Mouse (Mus musculus) spleen, adult 10 weeks (tissue): ENCODE results near the gene Kmt2b. TPM values are rescaled to one million over a fixed set of nuclear protein-coding genes. Genes with fewer than 3 reads are reported as not detected.

ENCODE experiments used
- polyA plus RNA-seq: library from polyadenylated mRNA; stranded (reverse); fragments of 350-450 nt; fragmentation: Illumina TruSeq; extraction: RNeasy Lipid Tissue Mini Kit (QIAGEN cat#74804); gene quantifications from one replicate; pipeline ENCODE4 v1.2.3, GENCODE M21; 2015; ENCODE audit warnings: low replicate concordance; ENCODE audit not compliant: insufficient read depth

Gene Kmt2b
- polyA plus RNA-seq = 45.0 TPM

DNA sequence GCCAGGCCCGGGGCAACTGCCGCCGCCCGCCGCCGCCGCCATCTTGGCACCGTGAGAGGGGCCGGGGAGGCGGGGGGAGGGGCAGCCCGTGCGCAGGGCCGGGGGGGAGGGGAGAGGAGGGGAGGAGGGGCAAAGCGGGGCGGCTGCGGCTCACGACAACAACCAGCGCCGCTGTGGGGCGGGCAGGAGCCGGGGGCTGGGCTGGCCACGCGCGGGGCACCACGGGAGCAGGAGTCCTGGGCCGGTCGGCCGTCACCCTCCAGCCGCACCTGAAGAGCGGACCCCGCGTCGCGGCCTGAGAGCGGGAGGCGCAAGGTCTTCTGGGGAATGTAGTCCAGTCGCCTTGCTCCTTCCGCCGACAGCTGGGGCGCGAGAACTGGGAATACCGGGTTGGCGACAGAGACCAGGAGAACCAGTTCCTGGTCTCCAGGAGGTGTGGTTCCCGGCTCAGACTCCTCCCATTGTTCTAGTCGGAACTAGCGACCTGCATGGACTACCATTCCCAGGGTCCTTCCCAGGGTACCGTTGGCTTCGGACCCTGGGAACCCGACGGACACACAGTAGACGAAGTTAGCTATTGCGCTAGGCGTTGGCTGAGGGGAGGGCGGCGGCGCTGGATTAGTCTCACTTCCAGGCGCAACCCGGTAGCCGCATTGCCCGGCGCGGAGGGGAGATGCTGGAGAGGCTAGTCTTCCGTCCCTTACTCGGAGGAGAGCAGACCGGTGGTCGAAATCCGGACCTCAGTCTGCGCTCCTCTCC is at the start of gene Kmt2b:
TSS of gene Kmt2b (minus strand) at position 51 of the 759 bp plus-strand sequence.

DNA sequence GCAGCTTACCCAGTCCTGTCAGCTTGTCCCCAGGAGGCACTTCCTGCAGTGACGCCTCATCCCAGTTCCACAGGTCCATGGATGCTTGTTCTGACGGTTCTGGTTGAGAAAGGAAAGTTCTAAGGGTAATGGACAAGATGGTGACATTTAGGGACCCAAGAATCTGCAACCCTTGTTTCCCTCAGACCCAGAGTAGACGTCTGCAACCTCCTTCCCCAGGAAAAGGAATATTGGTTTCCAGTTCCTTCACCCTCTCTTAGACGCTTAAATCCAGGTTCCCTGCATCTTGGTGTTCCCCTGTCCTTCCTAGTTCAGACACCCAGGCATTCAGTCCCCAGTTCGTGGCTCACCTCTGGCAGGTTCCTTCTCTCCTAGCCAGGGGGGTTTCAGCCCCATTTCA is 47.2 kb upstream of the Kmt2b start, which contains the start of gene Etv2:
TSS of gene Etv2 (minus strand) at position 101 of the 400 bp plus-strand sequence.

DNA sequence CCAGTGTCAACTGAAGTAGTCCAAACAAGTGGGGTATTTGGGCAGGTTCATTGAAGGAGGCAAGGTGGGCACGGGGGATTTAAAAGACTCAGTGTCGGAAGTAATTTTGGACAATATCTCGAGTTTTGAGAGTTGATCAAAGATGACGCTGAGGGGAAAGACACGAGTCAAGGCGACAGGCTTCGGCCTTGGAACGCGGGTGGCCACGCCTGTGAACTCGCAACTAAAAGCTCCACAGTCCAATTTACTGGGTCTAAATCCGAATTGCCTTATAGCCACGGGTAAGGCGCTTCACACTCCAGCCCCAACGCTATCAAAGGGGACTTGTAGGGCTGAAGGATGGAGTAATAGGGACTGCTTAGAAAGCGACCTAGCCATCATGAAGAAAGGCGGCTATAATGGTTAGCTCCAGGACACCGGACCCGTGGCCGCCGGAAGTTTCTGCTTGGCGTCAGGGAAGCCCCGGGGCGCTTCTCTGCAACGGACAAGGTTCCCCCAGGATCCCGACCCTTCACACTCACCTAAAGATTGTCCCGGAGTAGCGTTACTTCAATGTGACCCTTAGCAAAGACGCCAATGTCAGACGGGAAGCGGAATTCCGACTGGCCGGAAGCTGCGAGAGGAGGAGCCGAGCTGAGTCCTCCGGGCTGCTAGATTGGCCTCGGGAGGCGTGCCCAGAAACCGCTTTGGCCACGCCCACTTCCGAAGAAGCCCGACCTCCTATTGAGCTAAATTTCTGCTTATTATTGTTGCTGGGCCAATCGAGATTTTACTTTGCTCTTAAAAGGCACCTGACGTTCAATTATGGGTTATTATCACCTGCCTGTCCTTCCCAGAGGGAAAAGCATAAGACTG is 37.2 kb upstream of the Kmt2b start, which contains the start of gene Cox6b1:
TSS of gene Cox6b1 (minus strand) at position 622 of the 855 bp plus-strand sequence.

DNA sequence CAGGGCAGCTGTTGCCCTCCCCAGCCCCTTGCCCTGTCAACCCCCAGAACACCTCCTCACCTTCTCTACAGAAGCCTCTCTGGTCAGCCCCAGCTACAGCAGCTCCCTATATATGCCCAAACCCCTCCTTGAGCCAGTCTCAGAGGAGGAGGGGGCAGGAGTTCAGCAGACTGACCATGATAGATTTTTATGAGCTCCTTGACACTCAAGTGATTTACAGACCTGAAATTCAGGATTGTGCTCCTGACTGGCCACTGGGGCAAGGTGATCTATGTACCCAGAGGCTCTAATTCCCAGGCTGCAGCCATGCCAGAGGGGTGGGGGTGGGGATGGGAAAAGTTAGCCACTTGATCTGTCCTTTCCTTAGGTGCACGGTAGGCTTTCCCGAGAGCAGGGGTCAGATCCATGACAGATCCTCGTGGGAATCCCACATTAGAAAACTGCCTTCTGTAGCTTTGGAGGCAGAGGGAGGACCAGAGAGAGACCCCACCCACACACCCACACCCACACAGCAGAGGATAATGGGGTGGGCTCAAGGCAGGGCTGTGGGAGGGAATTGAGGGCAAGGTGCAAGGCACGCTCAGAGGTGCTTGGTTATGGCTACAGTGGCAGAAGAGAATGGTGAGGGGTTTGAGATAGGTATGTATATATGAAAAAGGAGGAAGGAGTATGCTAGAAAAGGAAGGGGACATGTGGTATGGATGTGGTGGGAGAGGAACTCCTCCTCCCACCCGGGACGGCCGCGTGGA is 24.3 kb upstream of the Kmt2b start, which contains the start of gene Upk1a:
TSS of gene Upk1a (minus strand) at position 194 of the 749 bp plus-strand sequence.

DNA sequence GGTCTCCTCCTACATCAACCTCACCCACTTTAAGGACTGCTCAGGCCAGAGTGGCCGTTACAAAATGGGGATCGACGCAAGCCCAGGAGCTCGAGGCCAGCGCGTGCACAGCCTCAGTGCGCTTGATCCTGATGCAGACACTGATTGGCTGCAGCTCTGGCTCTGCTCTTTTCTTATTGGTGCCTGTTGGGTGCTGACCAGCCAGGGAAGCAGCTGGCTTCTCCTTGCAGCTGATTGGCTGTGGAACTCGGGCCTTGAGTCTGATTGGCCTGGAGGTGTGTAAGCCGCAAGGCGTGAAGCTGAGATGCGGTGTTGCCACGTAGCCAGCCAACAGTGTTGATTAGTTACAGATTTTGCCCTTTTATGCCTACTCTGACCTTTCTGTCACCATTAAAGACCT is 10.3 kb upstream of the Kmt2b start, which contains the start of gene Zbtb32:
TSS of gene Zbtb32 (minus strand) at position 124 of the 400 bp plus-strand sequence.

DNA sequence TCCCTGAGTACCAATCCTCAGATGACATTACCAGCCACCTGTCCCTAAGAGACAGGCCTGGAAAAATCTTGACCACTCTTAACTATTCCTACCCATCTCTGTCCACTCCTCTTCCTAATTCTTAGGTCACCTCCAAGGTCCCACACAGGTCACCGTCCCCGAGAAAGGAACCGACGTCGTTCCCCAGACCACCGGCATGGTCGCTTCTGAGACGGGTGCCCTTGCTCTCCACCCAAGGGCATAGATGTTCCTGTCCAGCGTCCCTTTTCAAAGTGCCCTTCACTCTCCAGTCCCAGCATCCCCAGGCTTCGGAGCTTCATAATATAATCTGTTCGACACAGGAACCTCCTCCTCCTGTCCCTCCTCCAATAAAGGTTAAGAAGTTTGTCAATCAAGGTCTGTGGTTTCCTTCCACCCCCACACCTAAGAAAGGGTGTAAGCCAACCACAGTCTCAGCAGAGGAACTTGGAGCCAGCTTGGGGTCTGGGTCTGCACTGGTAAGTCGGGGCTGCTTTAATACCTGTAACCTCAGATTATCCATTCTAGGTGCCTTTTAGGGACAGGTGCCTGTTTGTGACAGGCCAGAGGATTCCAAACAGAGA is 23.5 kb downstream of the Kmt2b start, which contains the start of gene Igflr1:
TSS of gene Igflr1 (plus strand) at position 458 of the 602 bp plus-strand sequence.

DNA sequence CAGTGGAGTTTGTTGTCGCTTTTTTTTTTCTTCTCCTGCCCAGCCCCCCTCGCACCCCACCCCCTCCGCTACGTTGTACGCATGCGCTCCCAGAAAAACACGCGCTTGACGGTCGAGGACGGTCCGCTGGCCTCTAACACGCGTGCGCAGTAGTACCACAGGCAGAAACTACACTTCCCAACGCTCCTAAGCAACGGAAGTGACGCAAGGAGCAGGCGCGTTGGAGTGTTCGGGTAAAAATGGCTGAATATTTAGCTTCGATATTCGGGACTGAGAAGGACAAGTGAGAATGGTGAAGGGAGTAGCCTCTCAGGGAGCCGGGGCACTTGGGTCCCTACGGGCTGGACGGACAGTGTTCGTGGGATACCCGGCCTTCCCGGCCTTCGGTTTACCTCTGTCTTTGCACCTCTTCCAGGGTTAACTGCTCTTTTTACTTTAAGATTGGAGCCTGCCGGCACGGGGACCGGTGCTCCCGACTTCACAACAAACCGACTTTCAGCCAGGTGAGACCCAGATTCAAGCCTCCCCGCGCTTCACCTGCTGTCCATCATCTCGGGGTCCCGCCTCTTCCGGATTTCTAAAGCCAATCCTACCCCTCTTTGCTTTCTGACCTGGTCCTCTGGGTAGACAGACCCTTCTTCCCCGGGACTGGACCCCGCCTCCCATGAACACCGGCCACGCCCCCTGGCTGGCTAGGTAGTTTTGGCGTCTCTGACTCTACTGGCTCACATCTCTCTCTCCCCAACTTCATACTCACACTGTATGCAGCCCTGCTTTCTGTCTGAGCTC is 25.2 kb downstream of the Kmt2b start, which contains the start of the genes U2af1l4, Gm49396 and Psenen:
TSS of gene U2af1l4 (plus strand) at position 185 of the 789 bp plus-strand sequence.
TSS of gene Gm49396 (plus strand) at position 228 of the 789 bp plus-strand sequence.
TSS of gene Psenen (minus strand) at position 511 of the 789 bp plus-strand sequence.

DNA sequence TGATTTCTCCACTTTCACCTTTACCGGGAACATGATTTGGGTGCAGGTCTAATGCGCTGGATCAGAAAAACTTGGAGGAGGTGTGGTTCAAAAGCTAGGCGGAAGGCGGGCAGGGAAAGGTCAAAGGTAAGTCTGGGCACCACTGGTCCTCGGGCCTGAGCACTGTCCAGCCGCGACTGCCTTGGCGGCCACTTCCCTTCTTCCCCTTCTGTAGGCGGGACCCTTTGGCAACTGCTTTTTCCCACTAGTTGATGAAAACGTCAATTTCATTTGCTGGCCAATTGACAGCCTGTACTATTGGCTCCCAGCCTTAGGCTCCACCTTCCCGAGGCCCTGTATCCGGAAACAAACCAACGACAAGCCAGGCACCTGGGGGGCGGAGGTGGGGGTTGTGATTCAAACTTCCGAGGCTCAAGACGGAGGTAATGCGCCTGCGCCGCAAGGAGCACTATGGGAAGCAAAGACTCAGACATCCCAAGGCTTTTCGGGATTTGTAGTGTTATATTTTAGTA is 29.0 kb downstream of the Kmt2b start, which contains the start of gene Lin37:
TSS of gene Lin37 (minus strand) at position 396 of the 512 bp plus-strand sequence.

DNA sequence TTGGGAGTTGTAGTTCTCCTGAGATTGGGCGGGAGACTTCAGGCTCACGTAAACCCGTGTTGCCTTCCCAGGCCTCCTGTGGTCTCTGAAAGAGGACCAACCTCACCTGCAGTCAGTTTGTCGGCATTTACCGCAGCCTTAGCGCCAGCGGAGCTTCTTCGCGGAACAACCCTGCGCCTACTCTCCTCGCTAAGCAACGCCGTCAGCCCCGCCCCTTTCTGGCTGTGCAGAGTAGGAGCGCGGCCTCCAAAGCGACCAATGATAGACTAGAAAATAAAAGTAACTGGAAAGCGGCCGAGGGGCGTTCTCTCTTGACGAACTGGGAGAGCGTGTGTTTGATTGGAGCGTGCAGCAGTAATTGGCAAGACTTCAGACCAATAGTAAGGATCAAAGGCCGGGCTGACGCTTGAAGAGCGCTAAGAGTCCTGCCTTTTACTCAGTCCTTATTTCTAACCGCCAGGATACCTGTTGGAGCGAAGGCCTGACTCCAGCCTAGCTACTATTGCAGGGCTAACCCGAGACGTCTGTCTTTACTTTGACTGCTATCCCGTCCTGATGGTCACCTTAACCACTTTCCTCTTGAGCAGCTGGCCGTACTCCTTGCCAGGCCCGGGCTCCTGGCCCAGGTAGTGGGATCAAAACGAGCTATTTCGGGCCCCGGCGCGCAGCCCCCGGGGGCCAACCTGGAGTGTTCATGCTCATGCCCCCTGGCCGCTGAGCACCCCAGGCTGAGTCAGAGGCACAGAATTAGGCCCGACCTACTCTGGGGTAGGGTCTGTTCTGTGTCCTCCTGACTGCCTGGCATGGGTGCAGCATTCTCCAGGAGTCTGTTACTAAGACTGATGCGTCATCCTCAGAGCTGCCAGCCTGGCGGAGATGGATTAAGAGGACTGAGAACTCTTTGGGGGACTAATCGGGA is 36.2 kb downstream of the Kmt2b start, which contains the start of the genes Hspb6 and Proser3:
TSS of gene Hspb6 (plus strand) at position 77 of the 919 bp plus-strand sequence.
TSS of gene Proser3 (minus strand) at position 198 of the 919 bp plus-strand sequence.

DNA sequence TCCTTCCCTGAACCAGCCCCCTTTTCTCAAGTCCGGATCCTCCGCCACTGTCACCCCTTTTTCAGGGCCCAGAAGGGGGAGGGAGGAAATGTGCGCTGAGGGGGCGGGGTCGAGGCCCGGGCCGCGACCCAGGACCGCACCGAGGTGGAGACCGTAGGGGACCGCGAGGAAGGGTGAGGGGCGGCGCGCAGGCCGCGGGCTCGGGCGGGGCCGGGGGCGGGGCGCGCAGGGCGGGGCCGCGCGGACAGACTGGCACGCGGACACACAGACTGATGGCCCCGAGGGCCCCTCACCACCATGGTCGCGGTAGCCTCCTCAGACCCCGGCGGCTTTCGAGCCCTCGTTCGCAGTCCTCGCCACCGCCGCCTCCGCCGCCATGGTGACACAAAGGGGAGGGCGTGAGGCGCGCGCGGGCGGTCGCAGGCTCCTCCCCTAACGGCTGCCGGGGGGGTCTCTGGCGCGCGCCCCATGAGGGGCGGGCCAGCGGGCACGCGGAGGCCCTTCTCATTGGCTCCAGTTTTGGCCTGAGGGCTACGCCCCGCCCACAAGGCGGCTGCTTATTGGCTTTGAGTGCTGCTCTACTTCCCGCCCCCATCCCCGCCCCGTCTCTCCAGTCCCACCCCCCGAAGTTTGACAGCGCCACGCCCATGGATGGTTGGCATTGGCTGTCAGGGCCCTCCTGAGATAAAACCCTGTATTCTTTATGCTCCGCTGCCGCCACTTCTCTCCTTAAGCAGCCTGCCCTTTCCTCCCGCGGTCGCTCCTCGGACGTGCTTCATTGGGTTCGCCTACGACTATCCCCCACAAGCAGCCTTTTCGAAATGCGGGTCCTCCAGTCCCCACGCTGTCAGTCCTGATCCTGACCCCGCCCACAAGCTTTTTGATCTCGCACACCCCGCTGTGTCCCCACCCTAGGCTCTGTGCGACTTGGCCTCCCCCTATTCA is 53.6 kb downstream of the Kmt2b start, which contains the start of gene Arhgap33:
TSS of gene Arhgap33 (minus strand) at position 428 of the 945 bp plus-strand sequence.

Other genes with a start within 250 kb of the Kmt2b start
- 0.40 TPM for gene Lrfn3, start 226.0 kb downstream of the Kmt2b start, polyA plus RNA-seq
- 399 TPM for gene Tyrobp, start 175.0 kb downstream of the Kmt2b start, polyA plus RNA-seq
- gene Hcst, start 168.9 kb downstream of the Kmt2b start, polyA plus RNA-seq = 34.7 TPM
- 36.4 TPM for gene Nfkbid, start 167.0 kb downstream of the Kmt2b start, polyA plus RNA-seq
- 0.81 TPM for gene Aplp1, start 143.2 kb downstream of the Kmt2b start, polyA plus RNA-seq
- not detected for gene Kirrel2, start 131.0 kb downstream of the Kmt2b start, polyA plus RNA-seq
- gene Nphs1, start 130.4 kb downstream of the Kmt2b start, polyA plus RNA-seq = 0.26 TPM
- not detected for gene Prodh2, start 95.1 kb downstream of the Kmt2b start, polyA plus RNA-seq
- gene Arhgap33, start 53.7 kb downstream of the Kmt2b start, polyA plus RNA-seq = 2.3 TPM
- 6.5 TPM for gene Hspb6, start 36.5 kb downstream of the Kmt2b start, polyA plus RNA-seq
- gene Proser3, start 36.4 kb downstream of the Kmt2b start, polyA plus RNA-seq = 6.0 TPM
- 50.0 TPM for gene Lin37, start 28.9 kb downstream of the Kmt2b start, polyA plus RNA-seq
- gene U2af1l4, start 25.4 kb downstream of the Kmt2b start, polyA plus RNA-seq = 48.4 TPM
- 21.5 TPM for gene Gm49396, start 25.4 kb downstream of the Kmt2b start, polyA plus RNA-seq
- 134 TPM for gene Psenen, start 25.1 kb downstream of the Kmt2b start, polyA plus RNA-seq
- gene Igflr1, start 23.3 kb downstream of the Kmt2b start, polyA plus RNA-seq = not detected
- gene Zbtb32, start 10.2 kb upstream of the Kmt2b start, polyA plus RNA-seq = 2.5 TPM
- gene Upk1a, start 24.1 kb upstream of the Kmt2b start, polyA plus RNA-seq = 0.22 TPM
- 519 TPM for gene Cox6b1, start 37.4 kb upstream of the Kmt2b start, polyA plus RNA-seq
- gene Etv2, start 47.1 kb upstream of the Kmt2b start, polyA plus RNA-seq = not detected
- gene Rbm42, start 61.6 kb upstream of the Kmt2b start, polyA plus RNA-seq = 12.1 TPM
- gene Haus5, start 76.3 kb upstream of the Kmt2b start, polyA plus RNA-seq = 27.1 TPM
- gene Pmis2, start 82.9 kb upstream of the Kmt2b start, polyA plus RNA-seq = not detected
- not detected for gene 2200002J24Rik, start 110.2 kb upstream of the Kmt2b start, polyA plus RNA-seq
- not detected for gene Atp4a, start 123.5 kb upstream of the Kmt2b start, polyA plus RNA-seq
- gene Tmem147, start 140.8 kb upstream of the Kmt2b start, polyA plus RNA-seq = 51.8 TPM
- gene Gapdhs, start 155.0 kb upstream of the Kmt2b start, polyA plus RNA-seq = not detected
- gene Sbsn, start 162.7 kb upstream of the Kmt2b start, polyA plus RNA-seq = 5.4 TPM
- 0.43 TPM for gene Dmkn, start 175.0 kb upstream of the Kmt2b start, polyA plus RNA-seq
- gene Krtdap, start 199.2 kb upstream of the Kmt2b start, polyA plus RNA-seq = not detected
- gene Ffar2, start 235.0 kb upstream of the Kmt2b start, polyA plus RNA-seq = 23.9 TPM